Mouse (Mus musculus) G1E (cell line): ENCODE results near the gene Cdc27.

Experiments used
- CTCF ChIP-seq: IDR thresholded peaks from 2 replicates; pipeline ENCODE4 v1.5.1; 2012; ENCODE audit warnings: low read depth, low read length, inconsistent platforms, mixed read lengths
- GATA1 ChIP-seq: IDR thresholded peaks from 2 replicates; pipeline ENCODE4 v1.6.1; 2012; ENCODE audit warnings: borderline replicate concordance, low read length, inconsistent platforms, mixed read lengths

DNA sequence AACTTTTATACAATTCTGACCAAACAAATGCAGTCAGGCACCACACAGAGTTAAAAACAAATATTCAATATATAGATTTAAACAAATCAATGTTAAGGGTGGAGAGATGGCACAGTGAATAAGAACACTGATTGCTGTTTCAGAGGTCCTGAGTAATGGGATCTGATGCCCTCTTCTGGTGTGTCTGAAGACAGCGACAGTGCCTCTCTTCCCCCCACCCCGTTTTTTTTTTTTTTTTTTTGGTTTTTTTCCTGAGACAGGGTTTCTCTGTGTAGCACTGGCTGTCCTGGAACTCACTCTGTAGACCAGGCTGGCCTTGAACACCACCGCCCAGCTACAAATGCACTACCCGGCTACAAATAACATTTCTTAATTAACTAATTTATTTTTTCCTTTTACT lies 42.0 kb downstream of the Cdc27 start:
- TF ChIP-seq CTCF (no peak), GATA1 (no peak)
